Mouse (Mus musculus) heart, embryonic 16.5 days (tissue): ENCODE measurements around the gene Klhdc4. TPM values are rescaled to one million over a fixed set of nuclear protein-coding genes. Genes with fewer than 3 reads are reported as not detected.

Experiments
- ATAC-seq: fragments of 200-750 bp; cut with Nextera tagmentation; replicated peaks from 2 replicates; pipeline ENCODE4 v1.8.0; 2017; ENCODE audit warnings: moderate number of reproducible peaks; ENCODE audit not compliant: insufficient read depth, low FRiP score; ENCODE audit errors: extremely low read depth
- H3K27ac ChIP-seq: fragments of 300-500 bp; sonication (generic); 2 replicates; pipeline ENCODE4 v1.5.1; 2014; ENCODE audit warnings: mild to moderate bottlenecking, low read length, control low read depth, moderate library complexity
- H3K27me3 ChIP-seq: fragments of 300-500 bp; sonication (generic); 2 replicates; pipeline ENCODE4 v1.6.1; 2014; ENCODE audit warnings: low read length, mixed read lengths; ENCODE audit not compliant: control insufficient read depth, insufficient read depth
- H3K36me3 ChIP-seq: fragments of 300-500 bp; sonication (generic); 2 replicates; pipeline ENCODE4 v1.6.1; 2014; ENCODE audit not compliant: control insufficient read depth, insufficient read depth
- H3K4me1 ChIP-seq: fragments of 300-500 bp; sonication (generic); 2 replicates; pipeline ENCODE4 v1.6.1; 2014; ENCODE audit warnings: low read length, mixed read lengths; ENCODE audit not compliant: control insufficient read depth, insufficient read depth
- H3K4me2 ChIP-seq: fragments of 300-500 bp; sonication (generic); 2 replicates; pipeline ENCODE4 v1.6.1; 2014; ENCODE audit warnings: low read depth, mild to moderate bottlenecking, control low read depth, low read length
- H3K4me3 ChIP-seq: fragments of 300-500 bp; sonication (generic); 2 replicates; pipeline ENCODE4 v1.5.1; 2014; ENCODE audit warnings: mild to moderate bottlenecking, control low read depth, low read length
- H3K9ac ChIP-seq: fragments of 300-500 bp; sonication (generic); 2 replicates; pipeline ENCODE4 v1.6.1; 2014; ENCODE audit warnings: low read length, control low read depth
- H3K9me3 ChIP-seq: fragments of 300-500 bp; sonication (generic); replicated peaks from 2 replicates; pipeline ENCODE4 v1.6.1; 2016; ENCODE audit warnings: low read length; ENCODE audit not compliant: control insufficient read depth
- WGBS: fragments of 180-500 bp; shearing (Covaris S2); extraction: QIAGEN DNeasy Blood & Tissue Kit; methylation state at CpG from one replicate; pipeline ENCODE4 v1.1.7; 2014; 5-methylcytosine and 5-hydroxymethylcytosine counted together
- polyA plus RNA-seq: library from polyadenylated mRNA; unstranded; fragments of >200 nt; fragmentation: Nextera tagmentation; extraction: Ambion mirVana; gene quantifications from 2 replicates; pipeline ENCODE4 v1.2.1, GENCODE M21; 2015

The Klhdc4 gene
- polyA plus RNA-seq, 1 experiment from 2014 or later, result 27.0 TPM

DNA sequence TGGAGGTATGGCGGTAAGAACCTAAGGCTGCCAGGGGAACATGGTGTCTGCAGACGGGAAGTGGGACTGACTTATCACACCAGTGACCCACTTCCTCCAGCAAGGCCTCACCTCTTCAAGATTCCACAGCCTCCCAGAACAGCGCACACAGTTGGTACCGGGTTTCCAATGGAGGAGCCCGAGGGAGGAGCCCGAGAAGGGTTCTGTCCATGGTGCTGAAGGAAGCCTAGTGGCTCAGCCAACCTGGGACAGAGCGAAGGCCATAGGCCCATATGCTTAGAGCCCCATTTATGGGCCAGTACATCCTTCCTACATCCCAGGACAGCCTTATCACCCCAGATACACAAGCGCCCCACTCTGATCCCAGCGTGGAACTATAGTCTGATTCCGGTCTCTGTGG, 67.9 kb downstream of the Klhdc4 start:
- no peak overlapping the region for H3K27ac ChIP-seq
- no peaks in the 10 kb centered on the region for H3K9me3 ChIP-seq
- H3K4me1 ChIP-seq, result no peaks in the 10 kb centered on the region
- H3K9ac ChIP-seq, result no peak overlapping the region
- WGBS, result 22% methylated on average over 10 of the region's 10 CpGs
- 0 out of 2 replicates have a peak, but pooled peaks cover 5% of the 10 kb centered on the region for H3K27me3 ChIP-seq
- H3K36me3 ChIP-seq, result no peaks in the 10 kb centered on the region
- no peak overlapping the region for H3K4me3 ChIP-seq
- no peak overlapping the region for H3K4me2 ChIP-seq
- 0 out of 2 replicates have a peak, but pooled peaks have one; percentile 41 for ATAC-seq

- 54% methylated on average over 7 of the region's 7 CpGs for WGBS
- no peaks in the 10 kb centered on the region for H3K4me1 ChIP-seq
- H3K27me3 ChIP-seq, result 0 out of 2 replicates have a peak, but pooled peaks cover 5% of the 10 kb centered on the region
- H3K27ac ChIP-seq, result no peak overlapping the region
- H3K4me2 ChIP-seq, result no peak overlapping the region
- H3K36me3 ChIP-seq, result no peaks in the 10 kb centered on the region
- H3K4me3 ChIP-seq, result no peak overlapping the region
- no peak overlapping the region for H3K9ac ChIP-seq
- no peak for ATAC-seq
- H3K9me3 ChIP-seq, result no peaks in the 10 kb centered on the region
Observed at GRCm38 (mm10) chr8:121760484-121760883, 68.9 kb downstream of the Klhdc4 start.

- peaks cover 11% of the 10 kb centered on the region for H3K27me3 ChIP-seq
- WGBS, result 56% methylated on average over 12 of the region's 12 CpGs
- H3K36me3 ChIP-seq, result no peaks in the 10 kb centered on the region
Observed at GRCm38 (mm10) chr8:121758470-121758869, 70.9 kb downstream of the Klhdc4 start.

GRCm38 (mm10) chr8:121751407-121751806, 78.0 kb downstream of the Klhdc4 start:
- ATAC-seq, result no peak
- no peak overlapping the region for H3K27ac ChIP-seq
- peaks cover 28% of the 10 kb centered on the region for H3K27me3 ChIP-seq
- H3K4me3 ChIP-seq, result no peak overlapping the region
- no peaks in the 10 kb centered on the region for H3K36me3 ChIP-seq
- H3K9me3 ChIP-seq, result peaks cover 12% of the 10 kb centered on the region
- 13% methylated on average over 3 of the region's 3 CpGs for WGBS
- no peak overlapping the region for H3K9ac ChIP-seq
- H3K4me1 ChIP-seq, result no peaks in the 10 kb centered on the region
- H3K4me2 ChIP-seq, result no peak overlapping the region

More at GRCm38 (mm10) chr8:121758470-121758869, 70.9 kb downstream of the Klhdc4 start:
- ATAC-seq, result no peak
- no peaks in the 10 kb centered on the region for H3K4me1 ChIP-seq
- H3K9ac ChIP-seq, result no peak overlapping the region
- H3K4me3 ChIP-seq, result no peak overlapping the region
- no peaks in the 10 kb centered on the region for H3K9me3 ChIP-seq
- H3K4me2 ChIP-seq, result no peak overlapping the region
- no peak overlapping the region for H3K27ac ChIP-seq

- no peaks in the 10 kb centered on the region for H3K36me3 ChIP-seq
- peaks cover 12% of the 10 kb centered on the region for H3K9me3 ChIP-seq
- no peak for ATAC-seq
- H3K27ac ChIP-seq, result no peak overlapping the region
- H3K4me1 ChIP-seq, result no peaks in the 10 kb centered on the region
- H3K4me3 ChIP-seq, result no peak overlapping the region
- WGBS, result 28% methylated on average over 3 of the region's 3 CpGs
- no peak overlapping the region for H3K4me2 ChIP-seq
- H3K9ac ChIP-seq, result no peak overlapping the region
- peaks cover 28% of the 10 kb centered on the region for H3K27me3 ChIP-seq
Observed at GRCm38 (mm10) chr8:121750512-121750911, 78.9 kb downstream of the Klhdc4 start.

DNA sequence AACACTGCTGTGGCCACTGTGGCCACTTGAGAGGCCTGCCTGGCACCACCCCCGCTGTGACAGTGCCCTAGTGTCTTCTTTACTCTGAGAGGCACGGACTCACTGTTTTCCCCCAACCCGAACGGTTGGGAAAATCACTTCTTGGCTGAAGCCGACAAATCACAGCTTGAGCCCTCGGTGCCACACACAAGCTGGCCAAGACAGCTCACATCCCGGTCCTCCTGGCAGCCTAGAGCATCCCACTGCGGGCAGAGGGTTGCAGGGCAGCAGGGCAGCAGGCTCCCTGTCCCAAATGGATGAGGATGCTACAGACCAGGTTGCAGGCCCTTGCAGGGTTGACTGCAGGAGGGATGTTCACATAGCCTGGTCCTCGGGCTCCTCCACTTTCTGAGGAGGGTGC, 79.9 kb downstream of the Klhdc4 start:
- Histone ChIP-seq H3K4me2 (no peak overlapping the region), H3K36me3 (no peaks in the 10 kb centered on the region), H3K9me3 (peaks cover 12% of the 10 kb centered on the region), H3K4me1 (no peaks in the 10 kb centered on the region), H3K27ac (no peak overlapping the region), H3K4me3 (no peak overlapping the region), H3K9ac (no peak overlapping the region), H3K27me3 (peaks cover 28% of the 10 kb centered on the region)
- WGBS, result 79% methylated on average over 9 of the region's 9 CpGs
- ATAC-seq, result no peak

Other genes with a start within 250 kb of the Klhdc4 start
- gene Map1lc3b, start 239.2 kb downstream of the Klhdc4 start, polyA plus RNA-seq, result 203 and 251 TPM in 2 replicates
- gene Zcchc14, start 176.7 kb downstream of the Klhdc4 start, polyA plus RNA-seq, result 7.9 and 8.5 TPM in 2 replicates
- 0.21 and 0.25 TPM in 2 replicates for gene Jph3, start 99.9 kb downstream of the Klhdc4 start, polyA plus RNA-seq
- 14.4 TPM in 2 replicates for gene Slc7a5, start 78.1 kb upstream of the Klhdc4 start, polyA plus RNA-seq
- gene Car5a, start 115.3 kb upstream of the Klhdc4 start, polyA plus RNA-seq, result not detected in 2 replicates
- gene Banp, start 120.2 kb upstream of the Klhdc4 start, polyA plus RNA-seq, result 31.2 and 33.1 TPM in 2 replicates